In the genomic region with DNA sequence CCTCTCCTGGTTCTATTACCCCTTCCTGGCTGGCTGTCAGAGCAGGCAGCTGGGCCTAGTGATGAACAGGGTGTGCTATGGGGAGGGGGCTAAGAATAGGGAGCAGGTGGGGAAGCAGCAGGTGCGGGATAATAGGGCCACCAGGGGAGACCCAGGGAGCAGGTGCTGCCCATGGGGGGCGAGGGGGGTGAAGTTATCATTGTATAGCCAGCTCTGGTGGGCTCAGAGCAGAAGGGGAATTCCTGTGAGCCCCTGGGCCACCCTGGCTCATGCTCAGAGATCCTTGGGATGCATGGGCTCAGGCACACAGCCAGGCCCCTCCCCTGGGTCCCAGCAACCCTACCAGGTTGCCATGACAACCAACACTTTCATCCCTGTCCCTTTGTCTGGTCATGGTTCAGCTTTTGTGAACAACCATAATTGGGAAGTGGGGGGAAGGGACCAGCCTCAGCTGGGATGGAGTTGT, we compare ENCODE assay signal across 12 mouse cellular contexts. TPM values are rescaled to one million over a fixed set of nuclear protein-coding genes. Genes with fewer than 3 reads are reported as not detected.
A peak's percentile ranks its signal among the peaks of the same experiment; 100 is the strongest.
DNase-seq lines count a peak whose midpoint lies in the region; ATAC-seq lines count a peak whose summit lies in the region.
"Had no signal": no experiment of that assay in that cellular context is flagged by ENCODE, and none has a peak within 500 bp of the region (broad histone marks: within the 10 kb centered on the region; RNA-seq: fewer than 3 reads in every experiment).

No protein-coding gene starts in this region.

- peak overlapping the region; percentile 5; the same call in 1 of the 2 replicates for H3K9ac ChIP-seq in forebrain, embryonic 12.5 days
- no peak overlapping the region for H3K9ac ChIP-seq in midbrain, embryonic 12.5 days (replicated peaks)
- H3K9ac ChIP-seq: limb, embryonic 15.5 days had no signal

- H3K4me1 ChIP-seq in forebrain, embryonic 12.5 days: peaks cover 33% of the 10 kb centered on the region
- H3K4me1 ChIP-seq in midbrain, embryonic 12.5 days: peaks cover 28% of the 10 kb centered on the region
- H3K4me1 ChIP-seq: limb, embryonic 15.5 days had no signal

- H3K4me3 ChIP-seq in forebrain, embryonic 12.5 days (replicated peaks): no peak overlapping the region
- H3K4me3 ChIP-seq in midbrain, embryonic 12.5 days: no peak overlapping the region
- H3K4me3 ChIP-seq: limb, embryonic 15.5 days had no signal

- 5% methylated on average over 2 of the region's 2 CpGs for WGBS in forebrain, embryonic 12.5 days
- WGBS in midbrain, embryonic 12.5 days: 22% methylated on average over 2 of the region's 2 CpGs

- peak; percentile 20 for DNase-seq in ES-CJ7 (ENCODE audit: low read depth, low spot score)
- peak; percentile 44 for DNase-seq in ZHBTc4 (ENCODE audit: low read depth, low spot score)
- DNase-seq in spleen, adult 12 weeks (ENCODE audit: low spot score): no peak
- DNase-seq in gastrocnemius, postnatal 10 days: no peak
- DNase-seq in thymus, postnatal 36 days: no peak
- DNase-seq: thymus, adult 2 months had no signal

- H3K27ac ChIP-seq in forebrain, embryonic 12.5 days: peak overlapping the region; percentile 96
- peak overlapping the region; percentile 97 for H3K27ac ChIP-seq in midbrain, embryonic 12.5 days (replicated peaks)
- H3K27ac ChIP-seq: limb, embryonic 15.5 days; macrophage had no signal

- peak; percentile 97 for ATAC-seq in forebrain, embryonic 12.5 days (ENCODE audit: low FRiP score)
- peak; percentile 97 for ATAC-seq in midbrain, embryonic 12.5 days (ENCODE audit: low FRiP score, low read depth)

- no peaks in the 10 kb centered on the region for H3K9me3 ChIP-seq in forebrain, embryonic 12.5 days
- no peaks in the 10 kb centered on the region for H3K9me3 ChIP-seq in midbrain, embryonic 12.5 days
- H3K9me3 ChIP-seq: G1E; limb, embryonic 15.5 days had no signal

- no peaks in the 10 kb centered on the region for H3K27me3 ChIP-seq in forebrain, embryonic 12.5 days
- H3K27me3 ChIP-seq in midbrain, embryonic 12.5 days: no peaks in the 10 kb centered on the region
- H3K27me3 ChIP-seq: limb, embryonic 15.5 days had no signal

- no peaks in the 10 kb centered on the region for H3K36me3 ChIP-seq in forebrain, embryonic 12.5 days (replicated peaks)
- no peaks in the 10 kb centered on the region for H3K36me3 ChIP-seq in midbrain, embryonic 12.5 days
- H3K36me3 ChIP-seq: G1E; limb, embryonic 15.5 days had no signal

- H3K4me2 ChIP-seq in forebrain, embryonic 12.5 days: peak overlapping the region; percentile 30
- H3K4me2 ChIP-seq in midbrain, embryonic 12.5 days (replicated peaks): peak overlapping the region; percentile 18; the same call in 1 of the 2 replicates
- H3K4me2 ChIP-seq: limb, embryonic 15.5 days had no signal

RNA-seq across cellular contexts. Expression of gene Col6a4, which starts 30.2 kb away (rescaled TPM):
- 0.27 and 0.70 TPM in 2 replicates for polyA plus RNA-seq in forebrain, embryonic 12.5 days (2016; fragmentation: Nextera tagmentation; extraction: Ambion mirVana)
- 0.29 and 0.32 TPM in 2 replicates for polyA plus RNA-seq in midbrain, embryonic 12.5 days (2016; fragmentation: Nextera tagmentation; extraction: Ambion mirVana)
- total RNA-seq in gastrocnemius, postnatal 10 days (2021): under 1 TPM; 0.09 to 0.18 TPM
- polyA plus RNA-seq: G1E; heart, embryonic 14.5 days; macrophage had no signal

RNA-seq across cellular contexts. Expression of gene Glyctk, which starts 31.1 kb away (rescaled TPM):
- polyA plus RNA-seq in forebrain, embryonic 12.5 days (2016; fragmentation: Nextera tagmentation; extraction: Ambion mirVana): 9.1 and 10.2 TPM in 2 replicates
- polyA plus RNA-seq in midbrain, embryonic 12.5 days (2016; fragmentation: Nextera tagmentation; extraction: Ambion mirVana): 10.8 and 11.0 TPM in 2 replicates
- total RNA-seq in gastrocnemius, postnatal 10 days (2021): under 1 TPM; 0.78 to 0.90 TPM

RNA-seq across cellular contexts. Expression of gene Wdr82, which starts 43.9 kb away (rescaled TPM):
- polyA plus RNA-seq in forebrain, embryonic 12.5 days (2016; fragmentation: Nextera tagmentation; extraction: Ambion mirVana): 38.1 and 41.2 TPM in 2 replicates
- polyA plus RNA-seq in midbrain, embryonic 12.5 days (2016; fragmentation: Nextera tagmentation; extraction: Ambion mirVana): 35.6 and 36.3 TPM in 2 replicates
- total RNA-seq in gastrocnemius, postnatal 10 days (2021): 10 to 100 TPM; 31.1 to 38.8 TPM

Comparison
In these comparisons a context has a peak if more than half of its experiments do, and no peak if none do; other contexts are left out.
1. DNase-seq: peak in ES-CJ7 (single experiment) and ZHBTc4 (single experiment); none in spleen, adult 12 weeks (single experiment), gastrocnemius, postnatal 10 days (single experiment) and thymus, postnatal 36 days (0 of 2).